Mouse (Mus musculus) left cerebral cortex, postnatal 36 days (tissue): ENCODE results near the gene Unkl. TPM values are rescaled to one million over a fixed set of nuclear protein-coding genes. Genes with fewer than 3 reads are reported as not detected.
"Not testable (repeated sequence)": the region's sequence is repeated elsewhere in the genome, so short reads cannot be mapped to it uniquely, and the experiment has no call there.

Experiments
- DNase-seq, 2 experiments: peaks; one replicate each; pipeline ENCODE4 v3.0.0; 2021 to 2022; ENCODE audit warnings: low spot score in 2 of 2, mixed read lengths in 1 of 2
- intact Hi-C: fragments of 180-260 bp; cut with DNase I; formaldehyde crosslinking; loops from one replicate; pipeline ENCODE4 v1.15.1; 2025
- total RNA-seq, 2 experiments: library from RNA; stranded (reverse); gene quantifications; 2 replicates each; pipeline ENCODE4 v1.2.3; 2021

Unkl gene
- total RNA-seq, 2 experiments from 2014 or later, result 34.4 to 39.1 TPM

- no peak for DNase-seq
- intact Hi-C loops, result no loop called here
Measured at GRCm38 (mm10) chr17:25215431-25215830, 27.2 kb downstream of the Unkl start.

- intact Hi-C loops, result no loop called here
- DNase-seq, result no peak
Measured at GRCm38 (mm10) chr17:25218967-25219366, 30.8 kb downstream of the Unkl start.

GRCm38 (mm10) chr17:25219492-25220295 lies 31.5 kb downstream of the Unkl start:
- intact Hi-C loops, result no loop called here
- no peak for DNase-seq

- no peak for DNase-seq
- intact Hi-C loops, result no loop called here
Measured at GRCm38 (mm10) chr17:25220746-25221145, 32.5 kb downstream of the Unkl start.

- DNase-seq, result peak in 1 of 2 experiments; percentile 54
- intact Hi-C loops, result no loop called here
Measured at GRCm38 (mm10) chr17:25221821-25222503, 33.8 kb downstream of the Unkl start.

- peak in 1 of 2 experiments; percentile 56 for DNase-seq
- intact Hi-C loops, result not testable (repeated sequence)
Measured at GRCm38 (mm10) chr17:25222504-25222940, 34.3 kb downstream of the Unkl start.

GRCm38 (mm10) chr17:25222951-25223601 lies 34.9 kb downstream of the Unkl start:
- DNase-seq, result no peak
- intact Hi-C loops, result no loop called here

GRCm38 (mm10) chr17:25224586-25225222 lies 36.5 kb downstream of the Unkl start:
- no peak for DNase-seq
- intact Hi-C loops, result no loop called here

GRCm38 (mm10) chr17:25225659-25226058 lies 37.5 kb downstream of the Unkl start:
- intact Hi-C loops, result no loop called here
- no peak for DNase-seq

- no peak for DNase-seq
- intact Hi-C loops, result no loop called here
Measured at GRCm38 (mm10) chr17:25227991-25228390, 39.8 kb downstream of the Unkl start.

GRCm38 (mm10) chr17:25230014-25230655 lies 41.9 kb downstream of the Unkl start:
- DNase-seq, intact Hi-C loops: not testable (repeated sequence)

- no peak for DNase-seq
- intact Hi-C loops, result no loop called here
Measured at GRCm38 (mm10) chr17:25230700-25231099, 42.5 kb downstream of the Unkl start.

GRCm38 (mm10) chr17:25231621-25232020 lies 43.4 kb downstream of the Unkl start:
- intact Hi-C loops, DNase-seq: not testable (repeated sequence)

- intact Hi-C loops, result no loop called here
- DNase-seq, result no peak
Measured at GRCm38 (mm10) chr17:25235635-25236034, 47.4 kb downstream of the Unkl start.

GRCm38 (mm10) chr17:25239695-25240636 lies 51.8 kb downstream of the Unkl start, which contains the start of the genes Gnptg and Tsr3:
TSS of gene Gnptg (minus strand) at chr17:25240124.
TSS of gene Tsr3 (plus strand) at chr17:25240170.
- DNase-seq, result peak; percentile 82 to 84
- intact Hi-C loops, result no loop called here

GRCm38 (mm10) chr17:25243131-25243780 lies 55.1 kb downstream of the Unkl start:
- DNase-seq, result no peak
- intact Hi-C loops, result no loop called here

- intact Hi-C loops, result no loop called here
- no peak for DNase-seq
Measured at GRCm38 (mm10) chr17:25244239-25244638, 56.0 kb downstream of the Unkl start.
